8 mouse cellular contexts compared by ENCODE assay signal in the genomic region with DNA sequence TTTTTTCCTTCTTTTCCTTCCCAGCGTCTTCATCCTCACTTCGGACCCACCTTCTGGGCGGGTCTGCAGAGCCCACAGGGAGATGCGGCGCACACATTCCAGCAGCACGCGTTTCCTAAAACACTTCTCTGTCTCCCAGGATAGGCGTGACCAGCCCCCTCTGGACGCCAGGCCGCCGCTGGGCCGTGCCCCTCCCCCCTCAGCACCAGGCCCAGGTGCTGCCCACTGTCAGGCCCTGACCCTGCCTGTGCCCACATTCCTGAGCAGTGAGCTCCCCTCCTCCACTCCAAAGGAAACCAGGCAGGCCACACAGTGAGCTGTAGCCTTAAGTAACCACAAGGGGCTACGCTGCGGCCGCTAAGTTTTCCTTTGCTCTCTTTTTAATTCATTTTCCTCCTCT. TPM values are rescaled to one million over a fixed set of nuclear protein-coding genes. Genes with fewer than 3 reads are reported as not detected.
DNase-seq lines count a peak whose midpoint lies in the region; ATAC-seq lines count a peak whose summit lies in the region.

No protein-coding gene starts in this region.

- peaks cover 72% of the 10 kb centered on the region for H3K4me1 ChIP-seq in hindbrain, embryonic 10.5 days (replicated peaks)
- H3K4me1 ChIP-seq in hindbrain, embryonic 16.5 days (ENCODE audit: control insufficient read depth, insufficient read depth, low read depth, low read length), result peaks cover 7% of the 10 kb centered on the region
- peaks cover 67% of the 10 kb centered on the region for H3K4me1 ChIP-seq in limb, embryonic 13.5 days

- H3K4me2 ChIP-seq in hindbrain, embryonic 16.5 days (ENCODE audit: low read length), result no peak overlapping the region
- H3K4me2 ChIP-seq in limb, embryonic 13.5 days (replicated peaks), result peak overlapping the region; percentile 56

- no peaks in the 10 kb centered on the region for H3K36me3 ChIP-seq in hindbrain, embryonic 10.5 days
- H3K36me3 ChIP-seq in hindbrain, embryonic 16.5 days (ENCODE audit: control insufficient read depth, insufficient read depth, low read length), result no peaks in the 10 kb centered on the region
- H3K36me3 ChIP-seq in limb, embryonic 13.5 days, result peaks cover 11% of the 10 kb centered on the region; the same call in 1 of the 2 replicates

- no peak overlapping the region for H3K9ac ChIP-seq in hindbrain, embryonic 16.5 days (ENCODE audit: low read depth, low read length)
- peak overlapping the region; percentile 45; the same call in 1 of the 2 replicates for H3K9ac ChIP-seq in limb, embryonic 13.5 days

- DNase-seq in hindbrain, embryonic 10.5 days (ENCODE audit: low spot score), result peak; percentile 65
- DNase-seq in heart, postnatal 4 days, result peak; percentile 67
- DNase-seq in retina, embryonic 14.5 days (ENCODE audit: low spot score), result peak; percentile 45
- no peak for DNase-seq in cerebellum, adult 8-10 months
- DNase-seq in right cerebral cortex, adult 2 months (ENCODE audit: low spot score in 2 of 2), result no peak
- DNase-seq in layer of hippocampus, adult 11-12 months (ENCODE audit: low spot score), result no peak

- peak overlapping the region; percentile 32 for H3K4me3 ChIP-seq in hindbrain, embryonic 10.5 days
- no peak overlapping the region for H3K4me3 ChIP-seq in hindbrain, embryonic 16.5 days (ENCODE audit: low read length)
- H3K4me3 ChIP-seq in limb, embryonic 13.5 days, result peak overlapping the region; percentile 20

- H3K9me3 ChIP-seq in hindbrain, embryonic 10.5 days, result no peaks in the 10 kb centered on the region
- H3K9me3 ChIP-seq in hindbrain, embryonic 16.5 days (ENCODE audit: control insufficient read depth, low read length), result no peaks in the 10 kb centered on the region
- H3K9me3 ChIP-seq in limb, embryonic 13.5 days, result no peaks in the 10 kb centered on the region

- WGBS in hindbrain, embryonic 10.5 days, result 4% methylated on average over 15 of the region's 15 CpGs
- 10% methylated on average over 15 of the region's 15 CpGs for WGBS in hindbrain, embryonic 16.5 days
- WGBS in limb, embryonic 13.5 days, result 3% methylated on average over 15 of the region's 15 CpGs

- H3K27ac ChIP-seq in hindbrain, embryonic 10.5 days, result peak overlapping the region; percentile 81
- H3K27ac ChIP-seq in hindbrain, embryonic 16.5 days (ENCODE audit: low read depth, low read length), result no peak overlapping the region; the same call in 1 of the 2 replicates
- peak overlapping the region; percentile 79 for H3K27ac ChIP-seq in limb, embryonic 13.5 days

- no peaks in the 10 kb centered on the region for H3K27me3 ChIP-seq in hindbrain, embryonic 10.5 days (ENCODE audit: insufficient read depth, poor library complexity, severe bottlenecking)
- H3K27me3 ChIP-seq in hindbrain, embryonic 16.5 days (replicated peaks; ENCODE audit: control insufficient read depth, insufficient read depth, low read length), result no peaks in the 10 kb centered on the region
- no peaks in the 10 kb centered on the region for H3K27me3 ChIP-seq in limb, embryonic 13.5 days

- ATAC-seq in hindbrain, embryonic 16.5 days, result no peak
- peak; percentile 69 for ATAC-seq in limb, embryonic 13.5 days (ENCODE audit: low FRiP score, low read depth)

RNA-seq across cellular contexts. Expression of gene Pxn, which starts 17.5 kb away (rescaled TPM):
- 32.6 and 42.6 TPM in 2 replicates for polyA plus RNA-seq in hindbrain, embryonic 10.5 days (2016; fragmentation: Nextera tagmentation; extraction: Ambion mirVana)
- 19.1 and 23.9 TPM in 2 replicates for polyA plus RNA-seq in hindbrain, embryonic 16.5 days (2015; fragmentation: Nextera tagmentation; extraction: Ambion mirVana)
- 10 to 100 TPM; 62.9 to 66.0 TPM for total RNA-seq in heart, postnatal 4 days (2021)
- 46.9 and 54.0 TPM in 2 replicates for polyA plus RNA-seq in limb, embryonic 13.5 days (2015; fragmentation: Nextera tagmentation; extraction: Ambion mirVana)

RNA-seq across cellular contexts. Expression of gene Rplp0, which starts 35.3 kb away (rescaled TPM):
- polyA plus RNA-seq in hindbrain, embryonic 10.5 days (2016; fragmentation: Nextera tagmentation; extraction: Ambion mirVana), result 1,124 and 1,374 TPM in 2 replicates
- 814 and 834 TPM in 2 replicates for polyA plus RNA-seq in hindbrain, embryonic 16.5 days (2015; fragmentation: Nextera tagmentation; extraction: Ambion mirVana)
- 100 to 1,000 TPM; 852 to 919 TPM for total RNA-seq in heart, postnatal 4 days (2021)
- 1,446 and 1,459 TPM in 2 replicates for polyA plus RNA-seq in limb, embryonic 13.5 days (2015; fragmentation: Nextera tagmentation; extraction: Ambion mirVana)

RNA-seq across cellular contexts. Expression of gene Sirt4, which starts 39.4 kb away (rescaled TPM):
- polyA plus RNA-seq in hindbrain, embryonic 10.5 days (2016; fragmentation: Nextera tagmentation; extraction: Ambion mirVana), result 17.2 and 17.3 TPM in 2 replicates
- polyA plus RNA-seq in hindbrain, embryonic 16.5 days (2015; fragmentation: Nextera tagmentation; extraction: Ambion mirVana), result 24.8 and 26.8 TPM in 2 replicates
- total RNA-seq in heart, postnatal 4 days (2021), result 10 to 100 TPM; 10.5 to 12.7 TPM
- 25.8 and 27.5 TPM in 2 replicates for polyA plus RNA-seq in limb, embryonic 13.5 days (2015; fragmentation: Nextera tagmentation; extraction: Ambion mirVana)

RNA-seq across cellular contexts. Expression of gene Gcn1l1, which starts 41.1 kb away (rescaled TPM):
- 56.9 and 57.5 TPM in 2 replicates for polyA plus RNA-seq in hindbrain, embryonic 10.5 days (2016; fragmentation: Nextera tagmentation; extraction: Ambion mirVana)
- polyA plus RNA-seq in hindbrain, embryonic 16.5 days (2015; fragmentation: Nextera tagmentation; extraction: Ambion mirVana), result 32.2 and 39.3 TPM in 2 replicates
- 10 to 100 TPM; 52.7 to 56.7 TPM for total RNA-seq in heart, postnatal 4 days (2021)
- 46.1 and 48.2 TPM in 2 replicates for polyA plus RNA-seq in limb, embryonic 13.5 days (2015; fragmentation: Nextera tagmentation; extraction: Ambion mirVana)

RNA-seq across cellular contexts. Expression of gene Pla2g1b, which starts 57.9 kb away (rescaled TPM):
- 0.51 TPM in 1 of 2 replicates, not detected in the other for polyA plus RNA-seq in hindbrain, embryonic 10.5 days (2016; fragmentation: Nextera tagmentation; extraction: Ambion mirVana)
- polyA plus RNA-seq in hindbrain, embryonic 16.5 days (2015; fragmentation: Nextera tagmentation; extraction: Ambion mirVana), result not detected in 2 replicates
- not detected for total RNA-seq in heart, postnatal 4 days (2021)
- not detected in 2 replicates for polyA plus RNA-seq in limb, embryonic 13.5 days (2015; fragmentation: Nextera tagmentation; extraction: Ambion mirVana)

Comparison
In these comparisons a context has a peak if more than half of its experiments do, and no peak if none do; other contexts are left out.
1. DNase-seq: peak in hindbrain, embryonic 10.5 days (single experiment), heart, postnatal 4 days (single experiment) and retina, embryonic 14.5 days (single experiment); none in cerebellum, adult 8-10 months (single experiment), right cerebral cortex, adult 2 months (0 of 2) and layer of hippocampus, adult 11-12 months (single experiment).